Mouse (Mus musculus) midbrain, embryonic 15.5 days (tissue): ENCODE measurements around the gene Cldn6. TPM values are rescaled to one million over a fixed set of nuclear protein-coding genes. Genes with fewer than 3 reads are reported as not detected.

Experiments
- ATAC-seq: fragments of 200-750 bp; cut with Nextera tagmentation; replicated peaks from 2 replicates; pipeline ENCODE4 v1.8.0; 2017; ENCODE audit warnings: moderate TSS enrichment
- H3K27ac ChIP-seq: fragments of 300-500 bp; sonication (generic); 2 replicates; pipeline ENCODE4 v1.5.1; 2015; ENCODE audit warnings: mild to moderate bottlenecking, inconsistent platforms
- H3K27me3 ChIP-seq: fragments of 300-500 bp; sonication (generic); replicated peaks from 2 replicates; pipeline ENCODE4 v1.6.1; 2015; ENCODE audit warnings: inconsistent platforms
- H3K36me3 ChIP-seq: fragments of 300-500 bp; sonication (generic); replicated peaks from 2 replicates; pipeline ENCODE4 v1.6.1; 2015; ENCODE audit warnings: inconsistent platforms
- H3K4me1 ChIP-seq: fragments of 300-500 bp; sonication (generic); 2 replicates; pipeline ENCODE4 v1.6.1; 2015; ENCODE audit warnings: inconsistent platforms
- H3K4me2 ChIP-seq: fragments of 300-500 bp; sonication (generic); 2 replicates; pipeline ENCODE4 v1.6.1; 2015; ENCODE audit warnings: inconsistent platforms, mild to moderate bottlenecking, moderate library complexity
- H3K4me3 ChIP-seq: fragments of 300-500 bp; sonication (generic); 2 replicates; pipeline ENCODE4 v1.5.1; 2015; ENCODE audit warnings: mild to moderate bottlenecking, inconsistent platforms
- H3K9ac ChIP-seq: fragments of 300-500 bp; sonication (generic); 2 replicates; pipeline ENCODE4 v1.6.1; 2015; ENCODE audit warnings: mild to moderate bottlenecking, inconsistent platforms
- H3K9me3 ChIP-seq: fragments of 300-500 bp; sonication (generic); 2 replicates; pipeline ENCODE4 v1.6.1; 2016; ENCODE audit warnings: inconsistent platforms
- WGBS: fragments of 180-500 bp; shearing (Covaris S2); methylation state at CpG from one replicate; pipeline ENCODE4 v1.1.7; 2015; ENCODE audit warnings: mixed read lengths; 5-methylcytosine and 5-hydroxymethylcytosine counted together
- polyA plus RNA-seq: library from polyadenylated mRNA; unstranded; fragments of >200 nt; fragmentation: Nextera tagmentation; extraction: Ambion mirVana; gene quantifications from 2 replicates; pipeline ENCODE4 v1.2.1, GENCODE M21; 2015

Cldn6 gene
- polyA plus RNA-seq, 1 experiment from 2014 or later, result 0.23 TPM

DNA sequence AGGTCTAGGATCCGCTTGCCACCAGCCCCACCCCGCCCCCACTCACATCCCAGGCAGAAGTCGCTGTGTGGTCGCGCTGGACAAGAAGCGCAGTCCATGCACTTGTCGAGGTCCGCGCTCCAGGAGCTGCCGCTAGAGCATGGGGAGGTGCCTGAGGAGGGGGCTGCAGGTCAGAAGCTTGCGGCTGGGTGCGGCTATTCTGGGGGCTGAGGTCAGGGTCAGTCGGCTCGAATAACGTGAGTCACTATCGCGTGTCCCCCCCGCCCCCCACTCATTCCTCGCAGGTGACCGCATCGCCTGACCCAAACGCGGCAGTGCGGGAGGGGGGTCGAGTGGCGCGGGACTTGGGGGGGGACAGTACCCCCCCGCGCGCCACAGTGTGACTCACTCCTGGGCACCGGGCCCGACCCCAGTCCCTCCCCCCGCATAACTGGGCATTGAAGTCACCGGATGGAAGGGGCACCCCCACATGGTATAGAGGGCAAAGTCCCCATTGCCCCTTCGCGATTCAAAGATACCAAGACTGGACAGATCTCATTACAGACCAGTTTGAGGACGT lies 2.5 kb upstream of the Cldn6 start:
- under 1% methylated on average over 36 of the region's 37 CpGs for WGBS
- H3K4me1 ChIP-seq, result peaks cover 46% of the 10 kb centered on the region

DNA sequence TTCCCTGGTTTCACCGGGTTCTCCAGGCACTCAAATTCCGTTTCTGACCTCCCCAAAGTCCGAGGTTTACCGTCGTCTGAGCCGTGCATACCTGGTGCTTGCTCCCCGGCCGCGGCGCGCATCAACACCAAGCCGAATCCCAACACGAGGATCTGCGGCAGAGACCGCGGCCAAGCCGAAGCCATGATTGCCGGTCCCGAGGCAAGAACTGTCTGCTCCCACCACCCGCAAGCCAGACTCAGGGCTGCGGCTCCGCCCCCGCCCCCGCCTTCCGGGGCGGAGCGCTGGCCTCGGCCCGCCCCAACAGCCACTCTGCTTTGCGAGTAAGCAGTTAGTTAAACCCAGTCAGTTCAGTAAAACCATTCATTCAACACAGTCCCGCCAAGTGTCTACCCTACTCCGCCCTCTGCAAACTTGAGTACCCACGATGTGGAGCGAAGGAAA lies 1.8 kb upstream of the Cldn6 start, which contains the start of gene Tnfrsf12a:
Gene Tnfrsf12a (minus strand): TSS at position 233 of the 444 bp plus-strand sequence.
- H3K9me3 ChIP-seq, result no peaks in the 10 kb centered on the region
- under 1% methylated on average over 34 of the region's 34 CpGs for WGBS
- peaks cover 72% of the 10 kb centered on the region for H3K27me3 ChIP-seq
- no peak within 1 kb of the TSS for H3K27ac ChIP-seq
- peak within 1 kb of the TSS; percentile 31 for H3K9ac ChIP-seq
- H3K36me3 ChIP-seq, result no peaks in the 10 kb centered on the region
- peak within 1 kb of the TSS; percentile 45 for H3K4me3 ChIP-seq
- H3K4me2 ChIP-seq, result peak within 1 kb of the TSS; percentile 88
- peaks cover 46% of the 10 kb centered on the region for H3K4me1 ChIP-seq
- peak; percentile 7; the same call in 1 of the 2 replicates for ATAC-seq

More for the DNA sequence above, 2.5 kb upstream of the Cldn6 start:
- H3K4me3 ChIP-seq, result peak overlapping the region; percentile 45
- peak overlapping the region; percentile 88 for H3K4me2 ChIP-seq
- no peaks in the 10 kb centered on the region for H3K36me3 ChIP-seq
- no peaks in the 10 kb centered on the region for H3K9me3 ChIP-seq
- H3K27ac ChIP-seq, result no peak overlapping the region
- ATAC-seq, result no peak
- peaks cover 65% of the 10 kb centered on the region for H3K27me3 ChIP-seq
- peak overlapping the region; percentile 31 for H3K9ac ChIP-seq

DNA sequence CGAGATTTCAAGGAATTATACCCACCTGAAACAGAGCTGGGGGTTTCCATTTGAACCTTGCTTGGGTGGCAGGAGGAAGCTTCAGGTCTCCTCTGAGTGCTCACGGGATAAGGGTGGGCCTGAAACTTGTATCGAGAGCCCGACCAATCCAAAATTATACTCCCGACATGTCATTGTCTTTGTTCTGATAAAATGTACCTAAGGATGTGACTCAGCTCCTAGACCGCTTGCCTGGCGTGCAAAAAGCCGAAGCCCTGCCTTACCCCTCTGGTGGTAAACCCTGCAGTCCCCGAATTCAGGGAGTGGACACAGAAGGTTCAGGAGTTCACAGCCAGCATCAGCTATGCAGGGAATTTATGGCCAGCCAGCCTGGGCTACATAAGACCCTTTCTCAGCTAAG lies 1.3 kb downstream of the Cldn6 start:
- ATAC-seq, result no peak
- no peak overlapping the region for H3K27ac ChIP-seq
- H3K9me3 ChIP-seq, result no peaks in the 10 kb centered on the region
- peaks cover 83% of the 10 kb centered on the region for H3K27me3 ChIP-seq
- no peak overlapping the region for H3K4me2 ChIP-seq
- no peak overlapping the region for H3K9ac ChIP-seq
- no peak overlapping the region for H3K4me3 ChIP-seq
- H3K4me1 ChIP-seq, result peaks cover 28% of the 10 kb centered on the region
- 81% methylated on average over 9 of the region's 9 CpGs for WGBS
- H3K36me3 ChIP-seq, result no peaks in the 10 kb centered on the region

DNA sequence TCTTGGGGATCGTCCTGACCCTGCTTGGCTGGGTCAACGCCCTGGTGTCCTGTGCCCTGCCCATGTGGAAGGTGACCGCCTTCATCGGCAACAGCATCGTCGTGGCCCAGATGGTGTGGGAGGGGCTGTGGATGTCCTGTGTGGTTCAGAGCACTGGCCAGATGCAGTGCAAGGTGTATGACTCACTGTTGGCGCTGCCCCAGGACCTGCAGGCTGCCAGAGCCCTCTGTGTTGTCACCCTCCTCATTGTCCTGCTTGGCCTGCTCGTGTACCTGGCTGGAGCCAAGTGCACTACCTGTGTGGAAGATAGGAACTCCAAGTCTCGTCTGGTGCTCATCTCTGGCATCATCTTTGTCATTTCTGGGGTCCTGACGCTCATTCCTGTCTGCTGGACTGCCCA lies 2.0 kb downstream of the Cldn6 start:
- Histone ChIP-seq H3K9ac (no peak overlapping the region), H3K9me3 (no peaks in the 10 kb centered on the region), H3K27ac (no peak overlapping the region), H3K4me1 (peaks cover 23% of the 10 kb centered on the region), H3K4me3 (no peak overlapping the region), H3K27me3 (peaks cover 76% of the 10 kb centered on the region), H3K36me3 (no peaks in the 10 kb centered on the region), H3K4me2 (no peak overlapping the region)
- ATAC-seq, result no peak
- 78% methylated on average over 10 of the region's 10 CpGs for WGBS

DNA sequence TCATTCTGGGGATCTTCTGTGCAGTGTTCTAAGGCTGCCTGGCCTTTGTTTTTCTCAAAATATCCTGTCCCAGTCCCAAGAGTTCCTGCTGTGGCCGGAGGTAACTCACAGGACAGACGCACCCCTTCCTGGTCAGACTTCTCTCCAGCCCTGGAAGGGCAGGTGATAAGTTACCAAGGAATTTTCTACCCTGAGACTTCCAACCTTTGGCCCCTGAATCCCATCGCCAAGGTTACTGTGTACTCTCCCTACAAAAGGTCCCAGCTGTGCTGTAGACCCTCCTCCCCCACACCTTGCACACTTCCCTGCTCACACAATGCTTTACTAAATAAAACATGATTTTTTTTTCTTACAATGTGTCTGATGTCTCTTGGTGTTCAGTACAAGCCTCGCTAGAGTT lies 3.0 kb downstream of the Cldn6 start:
- ATAC-seq, result no peak
- no peak overlapping the region for H3K4me2 ChIP-seq
- H3K36me3 ChIP-seq, result no peaks in the 10 kb centered on the region
- H3K9ac ChIP-seq, result no peak overlapping the region
- H3K4me1 ChIP-seq, result peaks cover 13% of the 10 kb centered on the region
- no peak overlapping the region for H3K27ac ChIP-seq
- H3K4me3 ChIP-seq, result no peak overlapping the region
- peaks cover 69% of the 10 kb centered on the region for H3K27me3 ChIP-seq
- 68% methylated on average over 4 of the region's 4 CpGs for WGBS
- no peaks in the 10 kb centered on the region for H3K9me3 ChIP-seq

DNA sequence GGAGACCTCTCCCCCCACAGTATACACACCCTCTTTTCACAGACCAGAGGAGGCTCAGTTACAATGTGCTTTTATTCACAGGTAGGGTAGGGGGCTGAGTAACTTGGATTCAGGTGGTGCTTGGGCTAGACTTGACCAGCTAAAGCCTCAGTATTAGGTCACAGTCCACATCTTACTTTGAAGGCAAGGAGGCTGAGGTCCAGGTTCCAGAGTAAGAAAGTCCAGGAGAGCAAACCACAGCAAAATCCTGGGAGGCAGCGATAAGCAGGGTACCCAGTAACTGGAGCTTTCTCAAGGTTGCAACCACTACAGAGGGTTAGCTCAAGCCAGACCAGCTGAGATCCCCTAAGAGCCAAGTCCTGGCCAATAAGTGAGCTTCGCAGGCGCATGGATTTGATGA lies 3.5 kb downstream of the Cldn6 start:
- WGBS, result 73% methylated on average over 3 of the region's 3 CpGs

DNA sequence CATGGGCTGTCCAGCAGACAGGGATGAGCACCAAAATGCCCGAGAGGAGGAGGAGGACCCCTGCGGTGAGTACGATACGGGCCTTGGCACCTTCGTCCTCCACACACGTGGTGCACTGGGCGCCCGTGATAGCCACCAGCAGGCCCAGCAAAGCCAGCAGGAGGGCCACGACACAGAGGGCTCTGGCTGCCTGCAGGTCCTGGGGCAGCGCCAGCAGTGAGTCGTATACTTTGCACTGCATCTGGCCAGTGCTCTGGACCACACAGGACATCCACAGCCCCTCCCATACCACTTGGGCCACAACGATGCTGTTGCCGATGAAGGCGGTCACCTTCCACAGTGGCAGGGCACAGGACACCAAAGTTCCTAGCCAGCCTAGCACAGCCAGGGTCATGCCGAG lies 4.2 kb downstream of the Cldn6 start:
- Histone ChIP-seq H3K4me3 (no peak overlapping the region), H3K4me2 (no peak overlapping the region), H3K27me3 (peaks cover 60% of the 10 kb centered on the region), H3K36me3 (no peaks in the 10 kb centered on the region), H3K4me1 (peaks cover 6% of the 10 kb centered on the region), H3K27ac (no peak overlapping the region), H3K9ac (no peak overlapping the region), H3K9me3 (no peaks in the 10 kb centered on the region)
- 28% methylated on average over 15 of the region's 15 CpGs for WGBS
- no peak for ATAC-seq

More for the DNA sequence above, 3.5 kb downstream of the Cldn6 start:
- H3K36me3 ChIP-seq, result no peaks in the 10 kb centered on the region
- H3K4me3 ChIP-seq, result no peak overlapping the region
- no peak overlapping the region for H3K4me2 ChIP-seq
- no peak overlapping the region for H3K9ac ChIP-seq
- peaks cover 67% of the 10 kb centered on the region for H3K27me3 ChIP-seq
- H3K9me3 ChIP-seq, result no peaks in the 10 kb centered on the region
- no peak for ATAC-seq
- no peak overlapping the region for H3K27ac ChIP-seq
- H3K4me1 ChIP-seq, result peaks cover 9% of the 10 kb centered on the region

DNA sequence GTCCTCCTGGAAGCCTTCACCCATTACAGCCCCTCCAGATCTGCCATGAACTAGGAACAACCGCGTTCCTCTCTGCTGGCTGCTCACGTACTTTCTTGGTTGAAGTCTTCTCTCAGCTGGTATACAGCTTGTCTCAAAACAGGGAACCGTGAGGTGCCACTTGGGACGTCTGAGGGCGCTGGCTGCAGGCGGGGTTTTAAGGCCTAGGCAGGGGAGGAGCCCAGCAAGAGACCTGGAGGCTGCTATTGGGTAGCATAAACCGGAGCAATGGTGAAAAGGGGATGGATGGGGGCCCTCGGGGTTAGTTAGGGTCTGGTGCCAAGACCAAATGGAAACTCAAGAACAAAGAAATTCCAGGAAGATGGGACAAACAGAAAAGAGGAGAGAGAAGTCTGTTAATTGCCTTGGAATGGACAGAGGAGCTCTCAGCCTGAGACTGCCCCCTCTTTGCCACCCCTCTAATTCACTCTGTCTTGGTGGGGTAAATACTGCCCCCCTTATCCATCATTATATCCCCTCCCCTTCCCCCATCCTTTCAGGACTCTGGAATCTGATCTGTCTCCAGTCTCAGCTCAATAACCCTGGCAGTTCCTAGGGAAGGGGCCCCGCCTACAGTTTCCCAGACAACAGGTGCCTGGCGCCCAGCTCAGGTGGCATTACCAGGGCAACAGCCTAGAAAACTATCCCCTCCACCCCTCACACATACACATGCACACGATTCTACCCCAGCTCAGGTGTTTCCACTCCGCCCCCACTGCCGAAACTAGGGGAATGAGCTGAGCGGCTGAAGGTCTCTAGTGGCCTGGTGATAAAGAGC lies 5.0 kb downstream of the Cldn6 start, which contains the start of gene Cldn9:
Gene Cldn9 (minus strand): TSS at position 171 of the 817 bp plus-strand sequence.
- Histone ChIP-seq H3K4me1 (peaks cover 6% of the 10 kb centered on the region), H3K36me3 (no peaks in the 10 kb centered on the region), H3K4me3 (no peak within 1 kb of the TSS), H3K9ac (no peak within 1 kb of the TSS), H3K4me2 (no peak within 1 kb of the TSS), H3K27me3 (peaks cover 52% of the 10 kb centered on the region), H3K9me3 (no peaks in the 10 kb centered on the region), H3K27ac (no peak within 1 kb of the TSS)
- ATAC-seq, result no peak
- WGBS, result 14% methylated on average over 15 of the region's 15 CpGs

DNA sequence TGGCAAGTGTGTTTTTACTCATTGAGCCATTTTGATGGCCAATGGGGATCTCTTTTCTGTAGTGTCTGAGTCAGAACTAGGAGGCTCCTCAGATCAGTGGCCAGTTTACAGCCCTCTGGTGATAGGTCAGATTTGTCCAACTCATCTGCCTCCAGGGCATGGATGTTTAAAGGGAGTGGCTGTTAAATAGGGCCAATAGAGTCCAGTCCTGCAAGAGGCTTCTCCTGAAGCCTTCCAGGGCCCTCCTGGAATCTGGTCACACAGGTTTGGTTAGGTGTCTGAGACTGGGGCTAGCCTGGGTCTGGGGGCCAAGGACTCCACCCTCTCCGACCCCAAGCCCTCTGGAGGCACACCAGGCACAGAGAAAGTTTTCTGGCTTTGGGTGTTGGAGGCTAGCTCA lies 15.4 kb downstream of the Cldn6 start:
- H3K36me3 ChIP-seq, result no peaks in the 10 kb centered on the region
- H3K27me3 ChIP-seq, result peaks cover 21% of the 10 kb centered on the region
- H3K9ac ChIP-seq, result no peak overlapping the region
- no peak for ATAC-seq
- no peak overlapping the region for H3K4me3 ChIP-seq
- H3K4me2 ChIP-seq, result no peak overlapping the region
- 64% methylated on average over 1 of the region's 1 CpGs for WGBS
- no peaks in the 10 kb centered on the region for H3K9me3 ChIP-seq
- peaks cover 6% of the 10 kb centered on the region; the same call in 1 of the 2 replicates for H3K4me1 ChIP-seq
- H3K27ac ChIP-seq, result no peak overlapping the region

DNA sequence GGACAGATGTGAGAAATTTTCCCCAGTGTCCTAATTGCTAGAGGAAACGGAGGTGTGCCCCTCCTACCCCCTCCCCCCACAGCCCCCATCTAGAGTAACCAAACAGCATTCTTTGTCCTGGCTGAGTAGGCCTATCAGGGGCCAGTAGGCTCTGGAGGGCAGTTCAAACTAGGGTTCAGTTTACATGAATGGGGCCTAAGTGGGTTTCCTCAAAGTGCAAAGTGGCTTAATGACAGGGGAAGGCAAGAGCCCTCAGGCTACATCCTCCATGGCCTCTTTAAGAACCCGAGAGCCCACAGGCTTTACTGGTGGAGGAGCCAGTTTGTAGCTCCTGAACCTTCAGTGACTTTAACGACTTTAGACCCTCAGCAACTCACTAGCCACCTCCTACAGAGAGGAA lies 16.8 kb downstream of the Cldn6 start:
- Histone ChIP-seq H3K4me1 (peaks cover 9% of the 10 kb centered on the region; the same call in 1 of the 2 replicates), H3K27me3 (peaks cover 23% of the 10 kb centered on the region), H3K9me3 (no peaks in the 10 kb centered on the region), H3K4me2 (no peak overlapping the region), H3K4me3 (no peak overlapping the region), H3K27ac (no peak overlapping the region), H3K9ac (no peak overlapping the region), H3K36me3 (no peaks in the 10 kb centered on the region)
- ATAC-seq, result no peak
- WGBS, result 32% methylated on average over 3 of the region's 3 CpGs

DNA sequence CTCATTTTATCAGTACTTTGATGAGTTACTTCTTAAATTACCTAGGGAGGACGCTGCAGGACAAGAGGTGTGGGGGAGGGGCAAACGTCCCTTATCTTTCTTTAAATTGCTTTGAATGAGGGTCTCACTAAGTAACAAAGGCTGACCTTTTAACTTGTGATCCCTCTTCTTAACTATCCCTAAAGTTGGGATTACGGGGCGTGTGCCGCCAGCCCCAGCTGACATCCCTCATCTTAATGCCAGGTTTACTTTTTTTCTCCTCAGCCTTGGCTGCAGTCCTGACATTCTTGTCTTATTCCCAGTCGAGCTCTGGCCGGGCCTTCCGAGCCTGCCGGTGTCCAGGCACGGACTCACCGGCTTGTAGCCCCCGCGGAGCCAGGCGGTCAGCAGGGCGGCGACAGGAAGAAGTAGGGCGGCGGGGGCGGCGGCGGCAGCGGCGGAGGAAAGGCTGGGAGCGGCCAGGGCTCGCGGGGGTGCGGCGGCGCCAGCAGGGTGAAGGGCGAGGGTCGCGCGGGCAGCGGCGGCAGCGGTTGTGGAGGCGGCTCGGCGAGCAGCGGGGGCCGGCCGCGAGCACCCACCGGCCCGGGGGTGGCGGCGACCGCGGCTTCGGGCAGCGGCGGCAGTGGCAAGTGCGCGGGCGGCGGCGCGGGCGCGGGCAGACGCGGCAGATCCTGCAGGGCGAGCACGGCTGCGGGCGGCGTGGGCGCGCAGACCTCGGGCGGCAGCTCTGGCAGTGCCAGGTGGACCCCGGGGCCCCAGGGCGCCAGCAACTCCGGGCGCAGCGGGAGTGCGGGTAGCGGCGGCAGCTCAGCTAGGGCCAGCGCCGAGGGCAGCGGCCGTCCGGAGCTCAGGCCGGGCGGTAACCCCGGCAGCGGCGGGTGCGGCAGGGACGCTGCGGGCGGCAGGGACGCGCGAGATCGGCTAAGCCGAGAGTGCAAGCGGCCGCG lies 20.4 kb downstream of the Cldn6 start:
- H3K27me3 ChIP-seq, result peaks cover 31% of the 10 kb centered on the region
- ATAC-seq, result peak; percentile 73
- peak overlapping the region; percentile 69 for H3K9ac ChIP-seq
- H3K27ac ChIP-seq, result peak overlapping the region; percentile 74
- under 1% methylated on average over 91 of the region's 101 CpGs for WGBS
- no peaks in the 10 kb centered on the region for H3K36me3 ChIP-seq
- H3K4me3 ChIP-seq, result peak overlapping the region; percentile 90
- H3K4me1 ChIP-seq, result peaks cover 9% of the 10 kb centered on the region; the same call in 1 of the 2 replicates
- no peaks in the 10 kb centered on the region for H3K9me3 ChIP-seq
- H3K4me2 ChIP-seq, result peak overlapping the region; percentile 99

DNA sequence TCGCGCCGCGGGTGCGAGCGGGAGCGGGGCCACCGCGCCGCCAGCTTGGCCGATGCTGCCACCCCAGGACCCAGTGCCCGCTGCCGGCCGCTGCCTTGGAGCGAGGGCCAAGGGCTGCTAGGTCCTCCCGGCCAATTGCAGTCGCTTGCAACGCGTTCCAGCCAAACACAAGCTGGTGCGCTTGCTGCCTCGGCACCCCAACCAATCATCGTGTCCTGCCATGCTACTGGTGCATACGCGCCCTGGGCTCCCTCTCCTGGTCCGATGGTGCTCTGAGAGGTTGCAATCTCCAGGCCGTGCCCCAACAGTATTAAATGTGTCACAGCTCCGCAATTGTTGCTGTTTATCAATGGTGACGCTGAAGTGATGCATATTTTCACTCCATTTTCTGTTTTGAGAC lies 21.0 kb downstream of the Cldn6 start:
- H3K27ac ChIP-seq, result peak overlapping the region; percentile 74
- H3K4me1 ChIP-seq, result peaks cover 9% of the 10 kb centered on the region; the same call in 1 of the 2 replicates
- peak overlapping the region; percentile 99 for H3K4me2 ChIP-seq
- no peaks in the 10 kb centered on the region for H3K36me3 ChIP-seq
- H3K27me3 ChIP-seq, result peaks cover 31% of the 10 kb centered on the region
- H3K9ac ChIP-seq, result peak overlapping the region; percentile 69
- WGBS, result under 1% methylated on average over 28 of the region's 28 CpGs
- ATAC-seq, result peak; percentile 98
- H3K4me3 ChIP-seq, result peak overlapping the region; percentile 90
- no peaks in the 10 kb centered on the region for H3K9me3 ChIP-seq
